Mouse (Mus musculus) CD4-positive, CD25-positive, alpha-beta regulatory T cell (primary cell): ENCODE measurements around the gene C5ar2. TPM values are rescaled to one million over a fixed set of nuclear protein-coding genes. Genes with fewer than 3 reads are reported as not detected.

ENCODE experiments used
- polyA plus RNA-seq: library from polyadenylated mRNA; unstranded; fragments of 100-300 nt; shearing (Covaris generic); gene quantifications from one replicate; pipeline ENCODE4 v1.2.1, GENCODE M21; 2017

Gene C5ar2
- not detected for polyA plus RNA-seq

GRCm38 (mm10) chr7:16244067-16244466 is at the start of gene C5ar2:
Gene C5ar2, minus strand, starts transcription at chr7:16244154.

GRCm38 (mm10) chr7:16286026-16286961 is 42.3 kb upstream of the C5ar2 start, which contains the start of gene Ccdc9:
Gene Ccdc9, minus strand, starts transcription at chr7:16286795.

DNA sequence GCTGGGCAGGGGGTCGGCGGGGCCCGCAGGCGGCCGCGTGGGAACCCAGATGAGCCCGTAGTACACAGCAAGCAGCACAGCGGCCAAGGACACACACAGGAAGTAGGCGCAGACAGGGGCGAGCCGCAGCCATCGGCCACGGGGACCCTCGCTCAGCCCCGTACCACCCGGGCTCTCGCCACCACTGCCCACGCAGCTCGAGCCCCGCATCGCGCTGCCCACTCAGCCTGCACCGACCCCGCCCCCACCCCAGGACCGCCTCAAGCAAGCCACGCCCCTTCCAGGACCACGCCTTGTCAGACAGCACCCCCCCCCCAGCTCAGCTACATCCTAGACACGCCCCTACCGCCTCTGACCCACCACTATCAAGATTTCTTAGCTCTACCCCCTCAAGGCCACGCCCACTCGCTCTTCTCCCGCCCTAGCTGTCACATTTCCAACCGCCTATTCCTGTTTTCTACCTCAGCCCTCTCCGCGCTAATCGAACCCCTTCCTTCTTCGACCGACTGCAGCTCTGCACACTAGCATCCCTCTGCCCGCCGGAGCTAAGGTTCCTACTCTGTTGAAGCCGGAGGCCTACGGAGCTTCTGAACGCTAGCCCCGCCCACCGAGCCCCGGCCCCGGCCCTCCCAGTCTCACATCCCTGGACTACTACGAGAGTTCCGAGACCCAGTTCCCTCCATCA is 29.3 kb upstream of the C5ar2 start, which contains the start of gene Inafm1:
Gene Inafm1, minus strand, starts transcription at position 537 of the 685 bp plus-strand sequence.

GRCm38 (mm10) chr7:16259110-16259590 is 15.2 kb upstream of the C5ar2 start, which contains the start of gene C5ar1:
Gene C5ar1, minus strand, starts transcription at chr7:16259540.

GRCm38 (mm10) chr7:16221582-16222272 is 22.2 kb downstream of the C5ar2 start, which contains the start of gene Dhx34:
Gene Dhx34, minus strand, starts transcription at chr7:16222037.

Other genes starting within 250 kb of the C5ar2 start
- gene Bicra, start 196.2 kb downstream of the C5ar2 start, polyA plus RNA-seq: 7.0 TPM
- 0.06 TPM for gene Zfp541, start 182.3 kb downstream of the C5ar2 start, polyA plus RNA-seq
- 227 TPM for gene Napa, start 145.7 kb downstream of the C5ar2 start, polyA plus RNA-seq
- 24.4 TPM for gene Kptn, start 124.3 kb downstream of the C5ar2 start, polyA plus RNA-seq
- gene Slc8a2, start 114.3 kb downstream of the C5ar2 start, polyA plus RNA-seq: not detected
- gene Meis3, start 69.1 kb downstream of the C5ar2 start, polyA plus RNA-seq: 71.3 TPM
- gene Dhx34, start 22.1 kb downstream of the C5ar2 start, polyA plus RNA-seq: 31.8 TPM
- not detected for gene C5ar1, start 15.4 kb upstream of the C5ar2 start, polyA plus RNA-seq
- 6.5 TPM for gene Inafm1, start 29.5 kb upstream of the C5ar2 start, polyA plus RNA-seq
- gene Ccdc9, start 42.6 kb upstream of the C5ar2 start, polyA plus RNA-seq: 69.7 TPM
- 40.1 TPM for gene Bbc3, start 64.2 kb upstream of the C5ar2 start, polyA plus RNA-seq
- gene Sae1, start 143.7 kb upstream of the C5ar2 start, polyA plus RNA-seq: 130 TPM
- 27.2 TPM for gene Zc3h4, start 156.8 kb upstream of the C5ar2 start, polyA plus RNA-seq
- 121 TPM for gene Tmem160, start 208.6 kb upstream of the C5ar2 start, polyA plus RNA-seq
- 0.36 TPM for gene Npas1, start 233.6 kb upstream of the C5ar2 start, polyA plus RNA-seq